Mouse (Mus musculus): ENCODE data around the gene Mc3r.

DNA sequence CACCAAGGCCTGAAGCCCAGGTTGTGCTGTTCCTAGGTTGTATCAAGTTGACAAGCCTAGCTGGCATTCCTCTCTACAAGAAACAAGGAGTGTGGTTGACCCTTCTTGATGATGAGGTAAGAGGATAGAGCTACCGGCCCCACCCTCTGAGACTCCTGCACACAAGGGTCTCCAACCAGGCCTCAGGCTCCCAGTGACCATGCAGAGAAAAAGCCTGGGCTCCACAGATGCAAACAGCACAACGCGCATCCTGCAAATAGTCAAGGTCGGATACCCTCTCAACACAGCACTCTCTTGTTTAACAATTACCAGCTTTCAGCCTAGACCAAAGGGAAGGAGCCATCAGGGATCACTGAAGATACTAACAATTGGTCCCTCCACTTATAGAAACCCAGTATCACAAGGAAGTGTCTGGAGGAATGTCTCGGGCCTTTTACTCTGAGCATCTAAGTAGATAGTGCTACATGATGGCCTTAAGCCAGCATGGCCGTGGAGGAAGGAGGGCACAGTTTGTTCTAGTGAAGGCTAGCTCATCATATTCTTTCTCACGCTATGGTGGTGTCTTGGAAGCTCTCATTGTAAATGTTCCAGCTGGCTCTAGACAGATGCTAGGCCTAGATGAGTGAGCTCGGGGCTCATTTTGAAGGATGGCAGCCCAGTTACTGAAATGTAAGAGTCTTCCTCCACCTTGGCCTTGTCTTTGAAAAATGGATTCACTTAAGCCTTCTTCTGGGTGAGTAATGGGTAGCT is 24.7 kb upstream of the Mc3r start:
- TF ChIP-seq CTCF (IDR thresholded peaks at IDR 0.05; ENCODE audit: borderline replicate concordance, insufficient read depth, low read length) (no peak), POLR2A (IDR thresholded peaks at IDR 0.05; ENCODE audit: low read depth, low read length) (no peak)
